Mouse (Mus musculus) liver, adult 2 months (tissue): Measurements from ENCODE around the gene Aspscr1.

Experiments used
- CTCF ChIP-seq: fragments of 200-500 bp; IDR thresholded peaks from 2 replicates; pipeline ENCODE4 v1.5.1; 2011; ENCODE audit warnings: low read depth, low read length, control low read depth
- POLR2A ChIP-seq: fragments of 200-500 bp; IDR thresholded peaks from 2 replicates; pipeline ENCODE4 v1.6.1; 2011; ENCODE audit warnings: low read length, control low read depth; ENCODE audit not compliant: insufficient read depth; ENCODE audit errors: extremely low read depth

DNA sequence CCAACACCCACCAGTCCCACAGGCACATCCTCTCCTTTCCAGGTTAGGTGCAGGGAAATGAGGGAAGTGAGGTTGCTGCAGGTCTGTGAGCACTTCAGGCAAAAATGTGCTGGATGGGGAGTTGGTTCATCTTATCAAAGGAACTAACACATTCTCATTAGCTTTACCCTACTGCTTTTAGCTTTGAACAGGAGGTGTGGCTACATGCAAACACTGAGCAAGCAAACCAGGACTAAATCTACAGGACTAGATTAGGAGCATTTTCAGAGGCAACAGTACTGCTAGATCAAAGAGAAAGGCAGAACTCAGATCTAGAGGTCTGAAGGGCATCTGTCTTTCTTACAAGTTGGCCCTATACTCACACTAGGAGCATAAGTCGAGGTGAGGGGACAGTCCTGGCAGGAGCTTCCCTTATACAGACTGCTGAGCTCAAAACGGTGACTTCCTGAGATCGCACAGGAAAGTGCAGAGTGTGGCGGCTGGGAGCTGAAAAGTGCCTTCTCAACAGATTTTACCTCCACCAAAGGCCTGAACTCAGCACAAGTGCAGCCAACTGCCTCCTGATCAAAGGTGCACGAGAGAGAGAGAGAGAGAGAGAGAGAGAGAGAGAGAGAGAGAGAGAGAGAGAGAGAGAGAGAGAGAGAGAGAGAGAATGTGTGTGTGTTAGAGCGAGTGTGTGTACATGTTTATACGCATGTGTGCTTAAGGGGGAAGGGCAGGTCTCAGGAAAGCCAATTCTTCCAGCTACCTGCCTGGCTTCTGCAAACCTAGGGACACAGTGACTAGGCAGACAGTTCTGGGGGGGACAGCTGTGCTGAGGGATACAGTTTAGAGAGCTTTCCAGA, 41.7 kb upstream of the Aspscr1 start:
- TF ChIP-seq POLR2A = no peak
- no peak for TF ChIP-seq CTCF
